Mouse (Mus musculus) CD4-positive helper T cell, adult 2 months (primary cell): Measurements from ENCODE around the gene 1700030K09Rik.

ENCODE experiments used
- DNase-seq: peaks from one replicate; pipeline ENCODE4 v3.0.0-alpha.2; 2012; ENCODE audit warnings: low read depth, missing footprints, low spot score

1700030K09Rik gene

GRCm38 (mm10) chr8:72504637-72505314 lies 61.1 kb downstream of the 1700030K09Rik start:
- DNase-seq = no peak

DNA sequence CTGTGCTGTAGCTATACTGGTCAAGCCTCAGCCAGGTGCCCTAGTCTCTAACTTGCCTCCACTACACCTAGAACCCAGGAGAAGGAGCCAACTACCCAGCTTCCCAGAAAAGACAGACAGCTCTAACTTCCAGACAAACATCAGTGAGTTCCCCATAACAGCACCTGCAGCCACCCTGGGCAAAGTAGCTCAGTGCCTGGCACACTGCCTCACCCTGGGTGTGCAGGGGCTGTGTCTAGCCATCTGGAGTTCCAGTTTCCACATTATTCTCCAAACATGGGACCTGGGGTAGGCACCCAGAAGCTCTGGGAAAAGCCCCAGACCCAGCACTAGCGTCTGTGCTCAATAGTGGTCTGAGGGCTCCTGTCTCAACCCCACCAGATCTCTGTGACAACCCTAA lies 63.8 kb downstream of the 1700030K09Rik start:
- no peak for DNase-seq
